Mouse (Mus musculus) myocyte (in vitro differentiated cells): ENCODE measurements at regions not wholly inside any gene's neighbourhood (a gene's known extent, or its start where the extent isn't known, plus 50 kb on each side); places are given as distances from the start of the nearest gene placed in this dataset.

Experiments used
- H3K27me3 ChIP-seq: one replicate; pipeline ENCODE4 v1.6.1; 2011; ENCODE audit not compliant: control insufficient read depth, insufficient read depth, insufficient read length
- H3K36me3 ChIP-seq: one replicate; pipeline ENCODE4 v1.6.1; 2011; ENCODE audit not compliant: control insufficient read depth, insufficient read depth
- H3K4me2 ChIP-seq: one replicate; pipeline ENCODE4 v1.6.1; 2011; ENCODE audit warnings: low read depth, control low read depth
- H3K4me3 ChIP-seq: one replicate; pipeline ENCODE4 v1.5.1; 2011; ENCODE audit warnings: mild to moderate bottlenecking, control low read depth, moderate library complexity
- H3K79me2 ChIP-seq: one replicate; pipeline ENCODE4 v1.6.1; 2011; ENCODE audit not compliant: control insufficient read depth, insufficient read depth
- H3ac ChIP-seq: one replicate; pipeline ENCODE4 v1.6.1; 2011; ENCODE audit not compliant: control insufficient read depth, insufficient read length
- CEBPB ChIP-seq: IDR thresholded peaks from 2 replicates; pipeline ENCODE4 v1.6.1; 2011; ENCODE audit warnings: mild to moderate bottlenecking, moderate library complexity; ENCODE audit not compliant: poor library complexity, insufficient read depth, severe bottlenecking
- E2F4 ChIP-seq: IDR thresholded peaks from one replicate; pipeline ENCODE4 v1.6.1; 2011; ENCODE audit warnings: mild to moderate bottlenecking, control low read depth, moderate library complexity; ENCODE audit not compliant: insufficient read depth
- MAX ChIP-seq: IDR thresholded peaks from one replicate; pipeline ENCODE4 v1.6.1; 2011; ENCODE audit warnings: low read depth, mild to moderate bottlenecking, control low read depth
- MYOD1 ChIP-seq, 3 experiments: IDR thresholded peaks; one replicate each; pipeline ENCODE4 v1.6.1; 2011; ENCODE audit warnings: control low read depth in 2 of 3, low read depth in 2 of 3, mild to moderate bottlenecking in 2 of 3, moderate library complexity in 1 of 3; ENCODE audit not compliant: insufficient read length in 2 of 3, control insufficient read depth in 1 of 3
- MYOG ChIP-seq, 3 experiments: IDR thresholded peaks; one replicate each; pipeline ENCODE4 v1.6.1; 2011; ENCODE audit warnings: control low read depth in 2 of 3, low read depth in 2 of 3, mild to moderate bottlenecking in 2 of 3; ENCODE audit not compliant: insufficient read length in 2 of 3, control insufficient read depth in 1 of 3, insufficient read depth in 1 of 3
- POLR2A ChIP-seq: IDR thresholded peaks from one replicate; pipeline ENCODE4 v1.6.1; 2011; ENCODE audit warnings: low read depth, mild to moderate bottlenecking, control low read depth, moderate library complexity; ENCODE audit not compliant: insufficient read length
- POLR2AphosphoS2 ChIP-seq: IDR thresholded peaks from one replicate; pipeline ENCODE4 v1.6.1; 2011; ENCODE audit warnings: low read depth, control low read depth; ENCODE audit not compliant: insufficient read length
- REST ChIP-seq: IDR thresholded peaks from one replicate; pipeline ENCODE4 v1.6.1; 2011; ENCODE audit warnings: mild to moderate bottlenecking, control low read depth, moderate library complexity; ENCODE audit not compliant: insufficient read depth, insufficient read length
- SRF ChIP-seq: IDR thresholded peaks from one replicate; pipeline ENCODE4 v1.6.1; 2011; ENCODE audit warnings: low read depth; ENCODE audit not compliant: control insufficient read depth, insufficient read length
- TCF12 ChIP-seq: IDR thresholded peaks from one replicate; pipeline ENCODE4 v1.6.1; 2011; ENCODE audit warnings: mild to moderate bottlenecking, control low read depth; ENCODE audit not compliant: poor library complexity, insufficient read depth, severe bottlenecking
- TCF3 ChIP-seq: IDR thresholded peaks from one replicate; pipeline ENCODE4 v1.6.1; 2011; ENCODE audit warnings: low read depth, control low read depth; ENCODE audit not compliant: insufficient read length
- USF1 ChIP-seq: IDR thresholded peaks from one replicate; pipeline ENCODE4 v1.6.1; 2011; ENCODE audit warnings: low read depth, mild to moderate bottlenecking, control low read depth, moderate library complexity

DNA sequence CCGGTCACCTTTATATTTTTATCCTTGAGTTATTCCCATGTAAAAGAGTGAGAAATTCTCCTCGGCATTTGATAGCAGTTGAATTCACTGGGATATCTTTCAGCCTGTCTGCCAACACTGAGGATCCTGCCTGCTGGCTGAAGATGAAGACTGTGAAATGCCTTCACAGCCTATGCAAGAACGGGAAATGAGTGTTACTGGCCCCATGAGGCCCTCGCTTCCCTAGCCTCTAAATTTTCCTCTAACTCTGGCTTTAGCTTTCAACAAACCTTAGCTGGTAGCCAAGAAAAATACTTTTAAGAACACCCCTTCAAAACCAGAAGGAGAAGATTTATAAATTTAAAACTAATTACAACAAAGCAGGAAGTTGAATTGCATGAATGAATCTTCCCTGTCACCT, 285.8 kb downstream of the Pax1 start:
- H3K27me3 ChIP-seq = no peaks in the 10 kb centered on the region
- no peak for TF ChIP-seq USF1
- TF ChIP-seq CEBPB = no peak
- TF ChIP-seq REST = no peak
- no peak for TF ChIP-seq SRF
- no peak for TF ChIP-seq POLR2A
- TF ChIP-seq TCF12 = no peak
- no peak for TF ChIP-seq MAX
- TF ChIP-seq TCF3 = no peak
- no peak for TF ChIP-seq POLR2AphosphoS2
- TF ChIP-seq E2F4 = no peak
- no peak for TF ChIP-seq MYOG (IDR thresholded peaks at IDR 0.05; ENCODE audit: control insufficient read depth in 1 of 3, insufficient read depth in 1 of 3, insufficient read length in 2 of 3, low read depth in 2 of 3)
- no peak for TF ChIP-seq MYOD1 (IDR thresholded peaks at IDR 0.05; ENCODE audit: control insufficient read depth in 1 of 3, insufficient read length in 2 of 3, low read depth in 2 of 3)
- no peak overlapping the region for H3ac ChIP-seq
- no peak overlapping the region for H3K4me3 ChIP-seq
- H3K79me2 ChIP-seq = no peaks in the 10 kb centered on the region
- H3K36me3 ChIP-seq = no peaks in the 10 kb centered on the region
- no peak overlapping the region for H3K4me2 ChIP-seq

DNA sequence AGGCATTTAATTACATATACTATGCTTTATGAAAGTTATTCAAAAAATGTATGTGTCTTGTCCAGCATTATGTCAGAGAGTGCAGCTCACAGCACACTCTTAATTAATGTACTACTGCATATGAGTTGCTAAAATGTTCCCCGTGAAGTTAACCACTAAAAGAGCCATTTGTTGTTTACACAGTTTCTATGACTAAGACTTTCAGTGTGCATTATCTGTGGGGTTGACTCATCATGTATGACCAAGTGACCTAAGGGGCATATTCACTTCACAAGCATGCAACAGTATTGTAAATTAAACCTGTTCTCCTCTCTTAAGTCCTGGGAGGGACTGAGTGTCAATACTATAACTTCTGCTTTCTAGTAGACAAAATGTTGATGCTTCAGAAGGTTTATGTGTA, 276.2 kb downstream of the Pax1 start:
- Histone ChIP-seq H3K4me3 (no peak overlapping the region), H3K27me3 (no peaks in the 10 kb centered on the region), H3K4me2 (no peak overlapping the region), H3K79me2 (no peaks in the 10 kb centered on the region), H3K36me3 (no peaks in the 10 kb centered on the region), H3ac (no peak overlapping the region)
- TF ChIP-seq E2F4 (no peak), USF1 (no peak), CEBPB (no peak), MYOG (IDR thresholded peaks at IDR 0.05; ENCODE audit: control insufficient read depth in 1 of 3, insufficient read depth in 1 of 3, insufficient read length in 2 of 3, low read depth in 2 of 3) (no peak), SRF (no peak), MAX (no peak), POLR2AphosphoS2 (no peak), MYOD1 (IDR thresholded peaks at IDR 0.05; ENCODE audit: control insufficient read depth in 1 of 3, insufficient read length in 2 of 3, low read depth in 2 of 3) (no peak), REST (no peak), POLR2A (no peak), TCF12 (no peak), TCF3 (no peak)

DNA sequence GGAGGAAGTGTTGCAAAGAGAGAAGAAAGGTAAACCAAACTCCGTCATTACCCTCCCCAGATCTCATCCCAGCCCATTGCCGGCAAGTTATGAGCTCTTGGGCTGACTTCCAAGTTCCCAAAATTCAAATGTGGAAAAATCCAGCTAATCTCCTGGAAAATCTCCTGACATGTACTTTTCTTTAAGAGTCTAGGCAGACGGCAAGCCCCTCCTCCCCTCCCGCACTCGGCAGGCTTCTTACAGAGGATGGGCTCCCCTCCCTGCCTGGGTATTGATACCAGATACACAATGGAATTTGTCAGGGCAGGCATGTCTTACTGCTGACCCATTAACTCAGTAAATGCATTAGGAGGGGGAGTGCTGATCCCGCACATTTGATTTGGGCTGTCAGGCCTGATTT, 271.0 kb downstream of the Pax1 start:
- Histone ChIP-seq H3K4me2 (no peak overlapping the region), H3K79me2 (no peaks in the 10 kb centered on the region), H3K27me3 (no peaks in the 10 kb centered on the region), H3K36me3 (no peaks in the 10 kb centered on the region), H3ac (no peak overlapping the region), H3K4me3 (no peak overlapping the region)
- TF ChIP-seq TCF3 (no peak), POLR2A (no peak), MAX (no peak), E2F4 (no peak), USF1 (no peak), REST (no peak), TCF12 (no peak), POLR2AphosphoS2 (no peak), MYOD1 (IDR thresholded peaks at IDR 0.05; ENCODE audit: control insufficient read depth in 1 of 3, insufficient read length in 2 of 3, low read depth in 2 of 3) (no peak), SRF (no peak), CEBPB (no peak), MYOG (IDR thresholded peaks at IDR 0.05; ENCODE audit: control insufficient read depth in 1 of 3, insufficient read depth in 1 of 3, insufficient read length in 2 of 3, low read depth in 2 of 3) (no peak)

DNA sequence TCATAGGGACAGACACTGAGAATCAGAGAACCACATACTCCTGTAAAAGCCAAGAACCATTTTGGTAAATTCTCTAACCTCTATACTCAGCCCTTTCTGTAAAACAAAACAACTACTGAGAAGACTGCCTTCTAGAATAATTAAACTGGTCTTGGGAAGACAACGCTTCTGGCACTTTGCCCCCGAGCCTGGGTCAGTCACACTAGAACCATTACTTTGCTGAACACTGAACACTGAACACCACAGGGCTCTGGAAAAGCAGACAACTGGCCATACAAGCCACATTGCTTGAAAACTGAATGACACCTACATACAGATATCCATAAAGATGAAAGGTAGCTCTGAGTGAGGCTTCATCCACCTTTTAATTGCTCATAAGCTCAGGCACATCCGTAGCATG, 268.0 kb downstream of the Pax1 start:
- H3ac ChIP-seq = no peak overlapping the region
- H3K36me3 ChIP-seq = no peaks in the 10 kb centered on the region
- no peaks in the 10 kb centered on the region for H3K27me3 ChIP-seq
- no peak overlapping the region for H3K4me2 ChIP-seq
- no peaks in the 10 kb centered on the region for H3K79me2 ChIP-seq
- TF ChIP-seq MYOG (IDR thresholded peaks at IDR 0.05; ENCODE audit: control insufficient read depth in 1 of 3, insufficient read depth in 1 of 3, insufficient read length in 2 of 3, low read depth in 2 of 3) (no peak), POLR2AphosphoS2 (no peak), TCF12 (no peak), MAX (no peak)
- H3K4me3 ChIP-seq = no peak overlapping the region

DNA sequence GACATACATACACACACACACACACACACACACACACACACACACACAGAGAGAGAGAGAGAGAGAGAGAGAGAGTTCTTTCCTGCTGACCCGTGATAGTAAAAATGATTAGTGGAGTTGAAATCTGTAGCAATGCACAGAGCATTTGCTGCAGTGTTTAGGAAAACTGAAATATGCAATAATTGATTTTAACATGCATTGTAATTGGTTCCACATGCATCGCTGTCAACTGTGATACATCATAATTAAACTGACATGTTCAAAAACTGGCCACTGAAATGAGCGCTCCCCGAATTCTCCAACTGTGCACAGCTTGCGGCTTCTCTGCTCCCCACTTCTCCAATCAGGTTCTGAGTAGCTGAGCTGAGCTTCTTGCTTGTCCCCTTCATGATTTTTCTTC, 265.4 kb downstream of the Pax1 start:
- no peaks in the 10 kb centered on the region for H3K27me3 ChIP-seq
- no peaks in the 10 kb centered on the region for H3K36me3 ChIP-seq
- no peaks in the 10 kb centered on the region for H3K79me2 ChIP-seq
- no peak overlapping the region for H3K4me2 ChIP-seq
- H3K4me3 ChIP-seq = no peak overlapping the region
- TF ChIP-seq USF1 (no peak), MYOG (IDR thresholded peaks at IDR 0.05; ENCODE audit: control insufficient read depth in 1 of 3, insufficient read depth in 1 of 3, insufficient read length in 2 of 3, low read depth in 2 of 3) (no peak), CEBPB (no peak), TCF12 (no peak), SRF (no peak), POLR2A (no peak), TCF3 (no peak), POLR2AphosphoS2 (no peak), REST (no peak), MYOD1 (IDR thresholded peaks at IDR 0.05; ENCODE audit: control insufficient read depth in 1 of 3, insufficient read length in 2 of 3, low read depth in 2 of 3) (no peak), MAX (no peak), E2F4 (no peak)
- H3ac ChIP-seq = no peak overlapping the region
